Mouse (Mus musculus): ENCODE results near the gene Asb5.

- no peak for TF ChIP-seq CTCF (IDR thresholded peaks at IDR 0.05; ENCODE audit: low read depth, low read length)
- no peak for TF ChIP-seq POLR2A (IDR thresholded peaks at IDR 0.05; ENCODE audit: extremely low read depth, insufficient read depth, low read length)
Observed at GRCm38 (mm10) chr8:54508814-54509213, 20.6 kb upstream of the Asb5 start.

All from liver, adult 2 months (tissue).